Mouse (Mus musculus) layer of hippocampus, postnatal 25 days (tissue): Measurements from ENCODE around the gene Nrf1. TPM values are rescaled to one million over a fixed set of nuclear protein-coding genes. Genes with fewer than 3 reads are reported as not detected.
A peak's percentile ranks its signal among the peaks of the same experiment; 100 is the strongest.

Source experiments
- DNase-seq, 2 experiments: peaks; one replicate each; pipeline ENCODE4 v3.0.0; 2022; ENCODE audit warnings: mixed read lengths in 2 of 2, low spot score in 1 of 2; ENCODE audit errors: extremely low spot score in 1 of 2
- total RNA-seq, 2 experiments: library from RNA; stranded (reverse); gene quantifications; 2 replicates each; pipeline ENCODE4 v1.2.3; 2021

Gene Nrf1
- total RNA-seq, 2 experiments from 2014 or later = 19.7 to 23.4 TPM

DNA sequence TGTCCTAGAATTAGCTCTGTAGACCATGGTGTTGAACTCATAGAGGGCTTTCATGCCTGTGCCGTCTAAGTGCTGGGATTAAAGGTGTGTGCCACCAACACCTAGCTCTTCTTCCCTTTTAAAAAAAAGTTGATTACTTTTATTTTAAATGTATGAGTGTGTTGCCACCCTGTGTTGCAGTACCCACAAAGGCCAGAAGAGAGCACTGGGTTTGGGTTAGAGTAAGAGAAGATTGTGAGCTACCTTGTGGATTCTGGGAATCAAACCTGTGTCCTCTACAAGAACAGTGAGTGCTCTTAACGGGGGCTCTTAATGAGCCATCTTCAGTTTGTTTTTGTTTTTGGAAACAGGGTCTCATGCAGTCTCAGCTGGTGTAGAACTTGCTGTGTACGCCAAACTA lies 24.7 kb downstream of the Nrf1 start:
- no peak for DNase-seq

DNA sequence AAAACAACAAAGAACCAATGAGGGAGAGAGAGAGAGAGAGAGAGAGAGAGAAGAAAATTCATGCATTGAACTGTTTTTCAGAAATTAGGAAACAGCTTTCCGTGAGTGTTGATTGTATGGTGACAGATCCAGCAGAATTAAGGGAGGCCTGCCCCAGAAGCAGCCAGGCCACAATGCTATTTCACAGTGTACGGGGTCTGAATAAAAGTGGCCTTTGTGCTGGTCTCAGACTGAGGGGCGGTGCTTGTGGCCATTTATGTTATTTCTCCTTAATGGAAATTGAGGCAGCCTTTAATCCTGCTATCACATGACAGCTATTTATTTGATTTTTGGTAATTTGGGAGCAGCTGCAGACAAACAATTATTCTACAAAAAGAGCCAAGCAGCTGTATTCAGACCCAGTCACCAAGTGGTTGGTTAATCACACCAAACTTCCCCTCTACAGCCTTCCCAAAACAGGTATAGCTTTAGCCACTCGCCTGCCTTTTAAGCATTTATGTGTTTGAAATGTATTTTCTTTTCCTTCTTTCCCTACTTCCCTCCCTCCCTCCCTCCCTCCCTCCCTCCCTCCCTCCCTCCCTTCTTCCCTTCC lies 31.2 kb downstream of the Nrf1 start:
- no peak for DNase-seq

DNA sequence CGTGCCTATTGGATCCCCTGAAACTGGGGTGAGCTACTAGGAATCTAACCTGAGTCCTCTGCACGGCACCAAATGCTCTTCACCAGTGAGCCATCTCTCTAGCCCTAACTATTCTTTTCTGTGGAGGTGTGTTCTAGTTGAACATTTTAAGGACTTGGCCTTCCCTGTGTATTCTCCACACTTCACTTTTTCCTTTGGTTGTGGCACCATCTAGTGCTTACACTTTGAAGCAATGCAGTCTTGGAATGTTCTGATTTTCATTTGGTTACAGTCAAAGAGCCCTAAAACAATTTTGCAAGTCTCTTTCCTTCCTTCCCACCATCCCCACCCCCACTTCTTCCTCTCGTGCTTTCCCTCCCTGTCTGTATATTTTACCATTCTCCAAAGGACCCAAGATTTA lies 33.6 kb downstream of the Nrf1 start:
- DNase-seq = peak in 1 of 2 experiments; percentile 16

DNA sequence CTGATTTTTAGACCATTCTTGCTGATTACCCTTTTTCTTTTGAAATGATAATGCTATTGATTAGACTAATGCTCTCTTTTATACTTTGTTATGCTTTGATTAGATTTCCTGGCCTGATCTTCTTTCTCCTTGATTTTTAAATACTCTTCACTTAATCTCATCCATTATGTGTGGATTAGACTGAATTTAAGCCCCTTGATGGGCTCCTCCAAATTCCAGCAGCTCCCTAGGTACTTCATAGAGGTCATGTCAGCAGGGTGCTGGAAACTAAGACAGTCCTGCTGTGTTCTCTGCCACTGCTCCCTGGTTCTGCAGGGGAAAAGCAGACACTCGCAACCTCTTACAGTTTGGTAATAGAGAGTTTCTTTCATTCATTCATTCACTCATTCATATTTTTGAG lies 35.5 kb downstream of the Nrf1 start:
- DNase-seq = no peak

DNA sequence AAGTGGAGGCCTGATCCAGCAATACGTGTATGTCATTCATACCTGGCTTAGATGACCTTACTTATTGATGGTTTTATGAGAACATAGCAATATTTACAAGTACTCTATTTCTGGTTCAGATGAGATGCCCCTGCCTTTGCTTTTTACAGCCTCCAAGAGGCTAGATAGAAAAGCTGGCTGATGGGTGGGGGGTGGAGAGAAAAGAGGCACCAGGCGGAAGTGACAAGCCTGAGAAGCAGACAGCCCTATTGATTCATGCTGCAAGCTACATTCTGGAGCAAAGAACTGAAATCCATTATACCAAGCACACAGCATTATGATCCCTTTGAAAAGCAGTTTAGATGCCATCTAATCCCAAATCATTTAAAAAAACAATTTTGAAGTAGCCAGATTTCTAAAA lies 37.6 kb downstream of the Nrf1 start:
- DNase-seq = no peak

DNA sequence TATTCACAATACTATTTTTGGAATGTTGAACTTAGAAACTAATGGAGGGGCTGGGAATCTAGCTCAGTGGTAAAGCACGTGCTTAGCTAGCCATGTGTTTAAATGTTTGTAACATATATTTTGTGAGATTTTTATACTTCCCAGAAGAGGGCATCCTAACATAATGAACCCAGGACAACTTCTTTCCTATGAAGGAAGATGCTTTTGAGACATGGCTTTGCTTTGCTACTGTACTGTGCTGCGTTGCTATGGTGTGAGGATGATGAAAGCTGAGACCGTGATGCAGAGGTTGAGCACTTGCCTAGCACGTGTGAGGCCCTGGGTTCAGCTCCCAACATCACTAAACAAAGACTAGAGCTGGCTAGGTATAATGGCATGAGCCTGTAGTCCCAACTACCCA lies 43.4 kb downstream of the Nrf1 start:
- no peak for DNase-seq

DNA sequence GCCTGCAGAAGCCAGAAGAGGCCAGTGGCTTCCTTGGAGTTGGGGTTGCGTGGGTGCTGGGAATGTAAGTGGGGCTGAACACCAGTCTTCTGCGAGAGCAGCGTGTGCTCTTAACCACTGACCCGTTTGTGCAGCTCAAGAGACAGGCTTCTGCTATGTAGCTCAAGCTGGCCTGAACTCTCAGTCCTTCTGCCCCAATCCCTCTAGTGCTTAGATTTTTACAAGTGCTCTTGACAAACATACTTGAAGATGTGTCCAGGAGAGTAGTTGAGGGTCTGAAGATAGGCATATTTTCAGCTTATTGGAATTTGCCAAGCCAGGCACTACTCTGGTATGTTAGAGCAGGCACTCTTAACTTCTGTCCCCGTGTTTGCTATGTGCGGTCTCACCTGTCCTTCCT lies 45.0 kb downstream of the Nrf1 start:
- DNase-seq = no peak

DNA sequence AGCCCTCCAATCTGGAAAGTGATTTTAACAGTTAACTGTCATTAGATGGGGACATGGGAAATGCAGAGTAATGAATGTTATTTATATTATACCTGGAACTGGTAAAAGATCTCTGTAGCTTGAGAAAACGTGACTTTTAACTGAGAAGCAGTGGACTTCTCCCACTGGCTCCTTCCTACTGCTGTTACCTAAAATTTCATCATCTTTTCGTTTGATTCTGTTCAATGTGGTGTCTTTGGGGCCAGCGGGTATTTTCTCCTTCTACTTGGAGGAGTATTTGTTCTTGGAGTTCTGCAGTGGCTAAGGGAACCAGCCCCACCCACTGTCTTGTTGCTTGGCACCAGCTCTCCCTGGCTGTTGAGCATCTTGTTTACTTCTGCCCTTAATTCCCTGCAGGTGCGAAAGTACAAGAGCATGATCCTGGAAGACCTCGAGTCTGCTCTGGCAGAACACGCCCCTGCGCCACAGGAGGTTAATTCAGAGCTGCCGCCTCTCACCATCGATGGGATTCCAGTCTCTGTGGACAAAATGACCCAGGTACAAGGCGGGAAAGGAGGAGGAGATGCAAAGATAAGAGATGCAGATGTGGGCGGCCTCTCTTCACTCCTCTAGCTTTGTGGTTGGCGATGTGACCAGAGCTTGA lies 54.1 kb downstream of the Nrf1 start:
- DNase-seq = no peak

DNA sequence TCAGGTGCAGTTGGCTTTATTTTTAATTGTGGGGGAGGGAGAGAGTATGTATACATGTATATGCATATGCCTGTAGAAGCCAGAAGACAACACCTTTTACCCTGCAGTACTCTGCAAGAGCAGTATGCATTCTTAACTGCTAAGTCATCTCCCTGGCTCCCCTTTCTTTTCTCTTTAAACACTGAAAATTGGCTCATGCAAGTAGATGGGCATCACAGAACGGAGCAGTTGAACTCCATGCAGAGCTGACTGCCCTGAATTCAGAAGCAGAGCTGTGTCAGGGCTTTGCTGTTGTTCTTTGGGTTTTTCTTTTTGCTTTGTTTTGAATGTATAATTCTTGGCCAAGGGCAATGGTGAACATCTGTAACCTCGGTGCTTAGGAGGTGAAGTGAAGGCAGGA lies 58.3 kb downstream of the Nrf1 start:
- no peak for DNase-seq

DNA sequence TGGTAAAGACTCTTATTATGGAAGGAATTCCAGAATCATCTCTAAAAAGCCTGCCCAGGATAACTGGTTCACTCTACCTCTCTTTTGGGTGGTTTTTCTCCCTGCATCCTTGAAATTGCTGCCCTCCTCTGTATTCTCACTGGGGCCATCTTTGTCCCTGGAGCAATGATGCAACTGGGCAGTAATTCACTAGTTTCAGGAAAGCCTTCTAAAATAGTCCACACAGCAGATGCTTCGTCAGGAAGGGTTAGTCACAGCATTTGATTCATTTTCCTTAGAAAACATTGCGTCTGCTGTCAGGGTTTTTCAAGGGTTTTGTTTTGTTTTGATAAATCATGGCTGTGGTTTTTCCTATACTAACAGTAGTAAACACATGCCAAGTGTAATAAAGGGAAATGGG lies 59.7 kb downstream of the Nrf1 start:
- no peak for DNase-seq

DNA sequence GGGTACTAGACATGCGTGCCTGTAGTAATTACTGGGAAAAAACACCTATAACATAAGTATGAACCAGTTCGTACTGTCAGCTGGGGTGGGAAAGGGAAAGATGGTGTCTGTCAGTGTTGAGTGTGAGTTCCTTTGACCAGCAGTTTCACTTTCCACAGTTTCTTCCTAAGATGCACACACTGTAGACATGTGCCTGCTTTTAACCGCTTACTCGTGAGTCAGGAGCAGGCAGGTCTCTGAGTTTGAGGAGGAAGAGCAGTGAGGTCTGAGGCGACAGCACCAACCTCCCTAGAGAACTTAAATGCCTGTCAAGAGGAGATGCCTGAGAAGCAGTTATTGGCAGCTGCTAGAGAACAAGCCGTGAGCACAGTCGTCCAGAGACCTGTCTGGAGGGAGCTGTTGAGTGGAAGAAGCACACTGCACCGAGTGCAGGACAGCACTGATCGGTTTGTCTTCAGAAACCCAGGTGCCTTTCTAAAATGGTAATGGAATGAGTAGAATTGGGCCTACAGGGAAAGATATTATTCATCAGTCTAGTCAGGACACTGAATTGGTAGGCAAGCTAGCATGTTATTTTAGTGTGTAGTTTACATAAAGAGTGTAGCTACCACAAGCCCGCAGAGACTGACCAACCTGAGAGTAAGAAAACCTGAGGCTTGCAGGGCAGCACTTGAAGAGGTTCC lies 62.2 kb downstream of the Nrf1 start:
- DNase-seq = no peak

DNA sequence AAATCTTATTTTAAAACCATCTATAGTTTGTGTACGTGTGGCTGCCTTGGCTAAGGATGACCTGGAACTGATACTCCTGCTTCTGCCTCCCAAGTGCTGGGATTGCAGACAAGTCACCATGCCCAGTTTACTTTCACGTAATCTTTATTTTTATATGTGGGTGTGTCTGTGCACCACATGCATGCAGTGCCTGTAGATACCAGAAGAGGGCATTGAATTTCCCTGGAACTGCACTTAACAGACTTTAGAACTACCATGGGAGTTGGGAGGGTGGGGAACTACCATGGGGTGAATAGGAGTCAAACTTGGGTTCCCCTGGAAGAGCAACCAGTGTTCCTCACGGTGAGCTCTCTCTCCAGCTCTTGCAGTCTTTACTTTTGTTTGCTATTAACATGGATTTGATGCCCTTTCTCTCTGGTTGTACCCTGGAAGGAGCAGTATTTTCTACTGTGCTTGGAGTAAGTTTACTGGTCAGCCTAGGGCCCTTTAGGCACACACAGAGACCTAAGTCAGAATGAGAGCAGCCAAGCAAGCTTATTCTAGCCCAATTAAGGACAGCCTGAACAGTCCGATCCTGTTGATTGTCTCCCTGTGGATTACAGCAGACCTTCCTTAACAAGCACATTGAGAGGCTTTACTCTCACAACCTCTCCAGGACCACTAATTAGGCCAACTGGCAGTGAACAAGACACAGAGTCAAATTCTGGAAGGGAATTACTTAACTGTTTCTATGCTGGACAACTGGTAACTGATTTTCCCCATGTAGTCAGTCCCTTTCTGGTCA lies 64.8 kb downstream of the Nrf1 start:
- DNase-seq = no peak

DNA sequence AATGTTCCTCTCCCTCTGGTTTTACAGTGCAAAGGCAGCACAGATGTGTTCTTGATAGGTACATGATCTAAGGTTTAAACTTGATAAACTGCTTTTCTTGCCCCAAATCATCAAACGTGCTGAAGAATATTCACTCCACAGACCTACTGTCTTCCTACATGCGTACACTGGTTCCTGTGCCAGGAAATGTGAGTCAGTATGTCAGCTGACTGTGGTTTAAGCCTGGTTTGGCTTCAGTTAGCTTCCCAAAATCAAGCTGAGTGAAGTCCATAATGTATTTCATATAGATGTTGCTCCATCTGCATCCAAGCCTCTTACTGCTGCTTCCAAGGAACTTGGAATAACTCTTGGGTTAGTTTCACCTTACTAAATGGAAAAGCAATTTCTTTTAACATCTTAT lies 66.3 kb downstream of the Nrf1 start:
- no peak for DNase-seq

DNA sequence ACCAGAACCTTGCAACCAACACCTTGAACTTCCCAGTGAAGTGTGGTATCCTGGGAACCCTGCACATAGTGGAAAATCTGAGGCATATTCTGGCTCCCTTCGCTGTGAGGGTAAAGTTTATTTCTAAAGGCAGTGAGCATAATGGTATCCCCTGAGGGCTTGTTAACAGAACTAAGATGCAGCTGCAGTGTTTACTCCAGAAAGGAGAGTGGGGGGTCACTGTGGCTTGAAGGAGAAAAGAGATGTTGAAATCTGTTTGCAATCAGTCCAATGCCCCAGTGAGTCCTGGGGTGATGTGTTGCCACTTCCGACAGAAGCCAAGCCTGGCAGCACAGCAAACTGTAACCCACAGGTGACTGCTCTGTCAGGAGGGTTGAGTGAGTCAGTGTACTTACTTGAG lies 73.4 kb downstream of the Nrf1 start:
- DNase-seq = no peak

DNA sequence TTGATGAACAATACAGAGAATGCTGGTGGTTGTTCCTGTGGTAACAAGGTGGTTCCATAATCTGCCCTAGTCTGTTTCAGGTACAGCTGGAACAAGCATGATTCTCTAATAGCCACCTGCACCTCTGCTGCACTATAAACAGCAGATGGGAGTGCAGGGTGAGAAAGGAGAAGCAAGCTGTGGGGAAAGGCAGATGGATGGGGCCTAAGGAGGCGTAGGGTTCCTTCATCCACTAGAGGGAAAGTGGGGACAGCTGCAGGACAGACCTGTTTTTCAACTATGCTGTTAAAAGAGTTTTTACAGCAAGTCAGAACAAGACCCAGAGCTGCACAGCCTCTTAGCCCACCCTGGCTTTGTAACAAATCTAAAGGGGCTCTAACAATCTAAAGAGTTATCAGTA lies 73.8 kb downstream of the Nrf1 start:
- DNase-seq = no peak

DNA sequence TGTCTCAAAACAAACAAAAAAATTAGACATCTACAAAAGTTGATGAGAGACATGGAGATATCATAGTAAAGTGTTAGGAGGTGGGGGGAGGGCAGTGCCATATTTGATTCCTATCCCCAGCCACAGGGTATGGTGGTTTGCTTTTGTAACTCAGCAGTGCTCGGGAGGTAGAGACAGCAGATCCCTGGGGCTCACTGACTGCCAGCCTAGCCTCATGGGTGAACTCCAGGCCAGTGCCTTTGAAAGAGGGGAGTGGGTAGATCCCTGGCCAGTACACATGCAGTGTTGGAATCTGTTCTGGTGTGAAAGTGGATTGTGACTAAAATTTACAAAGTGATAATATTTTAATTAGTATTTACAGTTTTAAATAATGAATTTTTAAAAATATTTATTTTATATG lies 75.6 kb downstream of the Nrf1 start:
- no peak for DNase-seq

DNA sequence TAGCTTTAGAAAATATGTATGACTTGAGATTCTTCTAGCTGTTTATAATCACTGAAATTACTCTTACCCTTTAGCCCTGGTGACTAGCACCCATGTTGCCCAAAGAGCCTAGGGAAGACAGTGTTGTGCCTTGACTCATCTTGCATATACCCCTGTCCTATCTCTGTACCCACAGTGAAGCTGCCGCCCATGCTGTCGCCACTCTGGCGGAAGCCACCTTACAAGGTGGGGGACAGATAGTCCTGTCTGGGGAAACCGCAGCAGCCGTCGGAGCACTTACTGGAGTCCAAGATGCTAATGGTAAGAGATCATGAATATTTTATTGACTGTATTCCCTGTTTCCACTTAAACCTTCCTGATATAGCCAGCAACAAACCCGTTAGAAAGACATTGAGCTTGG lies 78.3 kb downstream of the Nrf1 start:
- DNase-seq = no peak

DNA sequence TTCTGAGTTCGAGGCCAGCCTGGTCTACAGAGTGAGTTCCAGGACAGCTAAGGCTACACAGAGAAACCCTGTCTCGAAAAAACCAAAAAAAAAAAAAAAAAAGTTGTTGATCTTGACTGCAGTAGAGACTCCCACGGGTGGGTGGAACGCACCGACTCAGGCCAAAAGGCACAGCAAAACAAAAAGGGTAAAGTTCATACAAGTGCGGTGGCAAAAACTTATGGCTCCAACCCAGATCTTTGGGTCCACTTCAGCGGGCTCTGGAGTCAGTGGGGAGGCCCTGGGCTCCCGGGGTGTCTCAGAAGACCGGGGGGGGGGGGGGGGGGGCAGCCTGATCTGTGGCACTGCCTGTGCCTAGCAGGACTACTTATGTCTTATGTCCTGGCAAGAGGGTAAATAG lies 79.0 kb downstream of the Nrf1 start:
- DNase-seq = no peak

DNA sequence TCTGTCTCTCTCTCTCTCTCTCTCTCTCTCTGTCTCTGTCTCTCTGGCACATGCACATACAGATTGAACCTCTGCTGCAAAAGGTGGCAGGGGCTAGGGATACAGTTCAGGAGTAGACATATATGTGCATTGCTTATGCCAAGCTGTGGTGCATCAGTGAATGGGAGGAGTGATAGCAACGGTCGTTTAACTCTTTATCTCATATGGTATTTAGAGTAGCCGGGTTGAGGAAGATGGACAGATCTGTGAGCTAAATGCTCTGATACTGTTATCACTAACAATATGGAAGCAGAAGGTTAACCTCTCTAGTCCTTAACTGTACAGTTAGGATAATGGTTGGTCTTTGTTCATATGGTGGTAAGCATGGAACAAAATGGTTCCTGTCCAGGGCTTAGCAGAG lies 84.6 kb downstream of the Nrf1 start:
- no peak for DNase-seq

DNA sequence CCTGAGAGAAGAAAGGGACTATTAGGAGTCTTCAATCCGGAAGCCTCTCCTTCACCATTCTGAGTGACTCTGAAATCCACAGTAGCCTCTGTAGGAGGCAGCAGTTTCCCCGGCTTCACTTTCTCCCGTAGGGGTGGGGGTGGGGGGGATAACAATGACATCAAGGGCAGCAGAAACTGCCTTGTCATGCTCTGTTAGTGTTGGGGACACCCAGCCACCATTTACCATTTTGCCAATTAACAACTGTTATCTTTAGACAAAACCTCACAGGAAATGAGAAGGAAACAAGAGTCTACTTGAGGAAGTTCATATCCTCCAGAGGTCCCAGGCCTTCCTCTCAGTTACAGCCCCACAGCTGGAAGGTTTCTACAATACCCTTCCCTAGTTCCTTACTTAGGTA lies 87.8 kb downstream of the Nrf1 start:
- DNase-seq = no peak

DNA sequence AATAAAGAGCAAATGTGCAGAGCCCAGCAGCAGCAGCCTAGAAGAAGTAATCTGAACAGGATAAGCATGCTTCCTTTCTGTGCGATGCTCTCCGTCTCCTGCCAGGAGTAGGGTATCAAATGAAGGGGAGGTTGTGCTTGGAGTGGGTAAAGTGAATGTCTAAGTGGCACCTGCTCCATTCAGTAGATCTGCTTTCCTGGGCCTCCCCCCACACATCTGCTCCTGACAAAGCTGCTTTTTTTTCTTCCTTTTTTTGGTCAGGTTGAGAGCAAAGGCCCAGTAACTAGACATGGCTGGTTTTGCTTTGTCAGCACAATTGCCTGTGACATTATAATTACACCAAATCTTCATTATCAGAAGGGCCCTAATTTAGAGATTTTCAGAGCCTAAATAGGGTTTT lies 89.4 kb downstream of the Nrf1 start:
- DNase-seq = no peak
